Mouse (Mus musculus): ENCODE results near the gene Mus81.

- no peak for TF ChIP-seq MAFK (IDR thresholded peaks at IDR 0.05; ENCODE audit: insufficient read depth, low read depth, low read length)
- TF ChIP-seq ZC3H11A (IDR thresholded peaks at IDR 0.05; ENCODE audit: borderline replicate concordance, low read depth, low read length), result no peak
- no peak for TF ChIP-seq CHD2 (IDR thresholded peaks at IDR 0.05; ENCODE audit: low read depth, low read length)
- peak; percentile 55; the same call in 1 of the 2 replicates for TF ChIP-seq ZNF384 (IDR thresholded peaks at IDR 0.05; ENCODE audit: low read depth, low read length)
- no peak for TF ChIP-seq HCFC1 (IDR thresholded peaks at IDR 0.05; ENCODE audit: borderline replicate concordance, insufficient read depth, low read length)
Measured at GRCm38 (mm10) chr19:5494314-5494713, 6.1 kb upstream of the Mus81 start.

All from ES-E14 (cell line).